Mouse (Mus musculus): ENCODE data around the gene Runx3. TPM values are rescaled to one million over a fixed set of nuclear protein-coding genes. Genes with fewer than 3 reads are reported as not detected.

Gene Runx3
- total RNA-seq, 2 experiments from 2014 or later = 0.72 to 2.4 TPM

- no peak for DNase-seq
- intact Hi-C loops (cut with DNase I) = no loop called here
These were observed 11.8 kb upstream of the Runx3 start for GRCm38 (mm10) chr4:135108666-135109065.

DNA sequence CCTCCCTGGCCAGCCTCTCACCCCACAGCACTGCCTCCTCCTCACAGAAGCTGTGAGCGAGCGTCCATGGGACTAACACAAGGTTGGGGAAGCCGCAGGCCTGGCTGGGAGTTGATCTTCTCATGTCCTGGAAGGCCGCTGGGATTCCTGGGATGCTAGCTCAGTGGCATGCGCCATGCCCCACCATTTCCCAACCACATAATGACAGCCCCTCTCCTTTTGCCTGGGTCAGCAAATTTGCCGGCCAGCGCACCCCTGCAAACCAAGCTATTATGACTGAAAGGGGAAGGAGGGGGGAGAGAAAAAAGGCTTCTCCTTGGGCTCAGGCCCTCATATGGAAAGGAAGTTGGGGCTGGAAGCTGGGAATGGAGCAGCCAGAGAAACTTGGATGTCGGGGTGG, 6.8 kb upstream of the Runx3 start:
- DNase-seq = no peak
- intact Hi-C loops (cut with DNase I) = no loop called here

GRCm38 (mm10) chr4:135114301-135114700, 6.2 kb upstream of the Runx3 start:
- intact Hi-C loops (cut with DNase I) = no loop called here
- no peak for DNase-seq

- no peak for DNase-seq
- intact Hi-C loops (cut with DNase I) = no loop called here
These were observed 4.9 kb upstream of the Runx3 start for GRCm38 (mm10) chr4:135115426-135116170.

GRCm38 (mm10) chr4:135116391-135116790, 4.1 kb upstream of the Runx3 start:
- no peak for DNase-seq
- intact Hi-C loops (cut with DNase I) = no loop called here

DNA sequence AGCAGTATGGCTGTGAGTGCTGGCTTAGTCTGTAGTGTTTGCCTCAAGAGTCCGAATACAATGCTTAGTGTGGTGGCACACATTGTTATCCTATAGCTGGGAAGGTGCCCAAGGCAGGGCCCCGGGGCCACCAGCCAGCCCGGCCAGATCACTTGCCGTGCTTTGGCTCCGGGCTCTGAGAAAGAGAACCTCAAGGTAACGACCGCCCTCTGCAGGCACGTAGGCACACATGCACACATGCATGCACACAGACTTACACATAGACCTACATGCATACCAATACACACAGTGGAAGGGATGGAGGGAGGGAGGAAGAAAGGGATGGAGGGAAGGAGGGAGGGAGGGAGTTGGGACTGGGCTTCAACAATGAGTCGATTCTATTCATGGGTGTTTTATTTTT, 2.6 kb upstream of the Runx3 start:
- intact Hi-C loops (cut with DNase I) = no loop called here
- no peak for DNase-seq

DNA sequence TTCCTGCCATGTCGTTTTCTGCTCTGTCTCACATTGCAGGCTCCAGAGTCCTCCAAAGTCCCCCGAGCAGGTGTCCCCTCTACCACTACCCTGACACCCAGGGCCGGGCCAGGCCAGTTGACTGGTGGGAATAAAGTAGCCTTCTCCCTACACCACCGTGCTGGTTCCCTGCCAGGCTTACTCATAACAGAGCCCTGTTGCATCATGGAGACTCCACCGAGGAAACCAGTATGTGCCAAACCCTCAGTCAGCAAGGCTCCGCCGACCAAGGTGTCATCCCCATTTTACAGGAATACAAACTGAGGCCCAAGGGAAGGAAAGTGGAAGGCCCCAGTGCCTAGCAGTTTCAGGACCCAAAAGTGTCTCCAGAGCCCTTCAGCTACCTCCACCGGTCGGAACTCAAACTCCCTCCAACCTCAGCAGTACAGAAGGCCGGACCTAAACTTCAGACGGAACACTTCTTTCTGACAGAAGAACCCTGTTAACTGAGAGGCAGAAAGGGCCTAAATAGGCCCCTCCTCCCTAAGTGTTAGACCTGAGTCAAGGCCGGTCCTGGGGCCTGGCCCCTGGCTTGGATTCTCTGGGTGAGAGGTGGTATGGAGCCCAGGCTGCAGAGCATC, 1.5 kb upstream of the Runx3 start:
- DNase-seq = no peak
- intact Hi-C loops (cut with DNase I) = no loop called here

DNA sequence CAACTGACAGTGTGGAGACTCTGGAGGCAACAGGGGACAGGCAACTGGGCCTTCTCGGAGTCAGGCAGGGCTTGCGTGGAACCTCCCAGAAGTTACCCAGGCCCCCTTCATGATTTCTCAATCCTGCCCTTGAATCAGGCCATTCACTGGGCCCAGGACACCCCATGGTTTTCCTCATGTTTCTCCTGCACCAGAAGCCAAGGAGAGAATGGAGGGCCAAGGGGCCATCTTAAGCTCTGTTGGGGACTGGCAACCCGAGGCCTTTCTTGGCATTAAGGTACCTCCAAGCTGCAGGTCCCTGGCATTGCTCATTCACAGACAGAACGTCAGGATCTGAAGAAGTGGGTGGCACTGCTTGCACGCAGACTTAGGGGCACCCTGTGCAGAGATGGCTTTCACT, 3.3 kb downstream of the Runx3 start:
- no peak for DNase-seq
- intact Hi-C loops (cut with DNase I) = no loop called here

GRCm38 (mm10) chr4:135124732-135125131, 4.3 kb downstream of the Runx3 start:
- no peak for DNase-seq
- intact Hi-C loops (cut with DNase I) = no loop called here

GRCm38 (mm10) chr4:135125152-135125551, 4.7 kb downstream of the Runx3 start:
- intact Hi-C loops (cut with DNase I) = no loop called here
- DNase-seq = no peak

DNA sequence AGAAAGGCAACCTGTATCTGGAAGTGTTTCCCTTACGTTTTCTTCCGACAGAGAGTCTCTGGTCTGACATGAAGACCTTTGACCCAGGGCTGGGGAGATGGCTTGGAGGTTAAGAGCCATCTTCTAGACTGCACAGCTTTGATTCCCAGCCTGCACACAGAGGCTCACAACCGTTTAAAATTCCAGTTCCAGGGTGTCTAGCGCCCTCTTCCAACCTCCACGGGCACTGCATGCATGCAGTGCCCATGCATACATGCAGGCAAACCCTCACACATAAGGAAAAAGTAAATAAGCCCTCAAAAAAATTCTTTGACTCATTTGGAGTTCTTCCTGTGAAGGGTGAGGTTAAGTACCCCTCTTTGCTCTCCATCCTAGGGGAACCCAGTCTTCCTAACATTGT, 5.9 kb downstream of the Runx3 start:
- intact Hi-C loops (cut with DNase I) = no loop called here
- DNase-seq = no peak

- DNase-seq = no peak
- intact Hi-C loops (cut with DNase I) = no loop called here
These were observed 8.5 kb downstream of the Runx3 start for GRCm38 (mm10) chr4:135128841-135129520.

GRCm38 (mm10) chr4:135130156-135130555, 9.7 kb downstream of the Runx3 start:
- intact Hi-C loops (cut with DNase I) = no loop called here
- DNase-seq = no peak

GRCm38 (mm10) chr4:135131145-135131544, 10.7 kb downstream of the Runx3 start:
- intact Hi-C loops (cut with DNase I) = no loop called here
- no peak for DNase-seq

GRCm38 (mm10) chr4:135132797-135133196, 12.3 kb downstream of the Runx3 start:
- DNase-seq = no peak
- intact Hi-C loops (cut with DNase I) = no loop called here

- no peak for DNase-seq
- intact Hi-C loops (cut with DNase I) = no loop called here
These were observed 13.3 kb downstream of the Runx3 start for GRCm38 (mm10) chr4:135133711-135134110.

- no peak for DNase-seq
- intact Hi-C loops (cut with DNase I) = no loop called here
These were observed 14.9 kb downstream of the Runx3 start for GRCm38 (mm10) chr4:135135331-135135730.

DNA sequence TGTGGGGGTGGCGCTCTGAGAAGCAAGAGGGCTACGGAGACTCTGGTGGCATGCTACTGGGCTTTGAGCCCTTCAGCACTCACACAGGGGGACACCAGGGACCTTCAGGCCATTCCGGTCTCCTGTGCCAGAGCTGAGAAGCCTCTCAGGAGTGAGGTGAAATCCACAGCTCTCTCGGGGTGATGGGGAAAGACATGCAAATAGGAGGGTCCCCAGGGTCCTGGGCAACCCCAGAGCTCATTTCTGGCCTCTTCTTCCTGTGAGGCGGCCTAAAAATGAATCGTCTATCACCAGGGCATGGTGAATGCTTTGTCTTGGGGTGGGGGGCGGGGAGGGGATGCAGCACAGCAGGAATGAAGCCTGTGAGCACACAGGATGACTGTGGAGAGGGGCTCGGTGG, 15.8 kb downstream of the Runx3 start:
- intact Hi-C loops (cut with DNase I) = no loop called here
- no peak for DNase-seq

DNA sequence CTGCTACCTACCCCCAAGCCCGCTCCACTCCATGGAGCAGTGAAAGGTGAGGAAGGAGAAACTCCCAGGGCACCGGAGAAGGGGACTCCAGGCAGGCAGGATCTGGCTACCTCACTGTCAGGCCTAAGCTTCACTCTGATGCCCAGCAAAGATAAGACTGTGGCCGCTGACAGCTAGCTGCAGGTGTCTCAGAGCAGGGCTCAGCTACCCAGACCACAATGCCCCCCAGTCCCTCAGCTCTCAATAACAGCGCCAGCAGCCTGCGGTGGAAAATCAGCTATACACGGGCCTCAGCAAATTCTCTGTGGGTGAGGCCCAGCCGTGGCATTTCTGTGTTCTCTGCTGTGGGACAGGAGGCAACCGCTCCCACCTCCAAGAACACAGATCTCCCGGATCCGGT, 16.2 kb downstream of the Runx3 start:
- no peak for DNase-seq
- intact Hi-C loops (cut with DNase I) = no loop called here

DNA sequence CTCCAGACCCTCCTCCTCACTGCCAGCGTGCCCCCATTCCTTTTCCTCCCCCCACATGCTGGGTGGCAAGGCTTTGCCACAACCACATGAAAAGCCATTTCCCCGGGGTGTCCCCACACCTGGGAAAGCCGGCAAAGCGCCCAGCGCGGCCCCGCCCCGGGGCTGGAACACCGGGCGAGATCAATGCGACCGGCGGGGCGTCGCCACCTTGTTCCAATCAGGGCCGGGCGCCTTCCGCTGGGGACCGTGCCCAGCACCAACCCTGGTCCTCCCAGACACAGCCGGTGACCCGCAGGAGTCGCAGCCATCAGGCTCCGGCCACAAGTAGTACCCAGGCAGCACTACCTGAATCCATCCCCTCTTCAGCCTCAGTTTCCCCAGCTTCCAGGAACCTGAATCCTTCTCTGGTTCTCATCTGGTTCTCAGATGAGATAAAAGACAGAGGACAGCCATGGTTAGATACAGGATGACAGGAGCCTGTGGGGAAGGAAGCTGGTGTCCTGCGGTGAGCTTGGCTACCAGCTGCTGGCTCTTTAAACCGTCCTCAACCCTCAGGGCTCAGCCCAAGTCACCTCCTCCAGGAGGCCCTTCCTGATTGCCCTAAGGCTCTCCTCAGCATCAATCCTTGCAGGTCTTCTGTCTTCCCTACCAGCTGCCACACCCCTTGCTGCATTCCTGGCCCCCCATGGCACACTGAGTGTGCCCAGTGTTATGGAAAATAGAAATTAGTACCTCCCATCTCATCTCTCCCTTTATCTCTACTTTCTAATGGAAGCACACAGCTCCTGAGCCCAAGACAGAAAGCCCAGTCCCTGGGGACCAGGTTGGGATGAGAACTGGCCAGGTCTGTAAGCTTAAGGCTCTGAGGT, 20.4 kb downstream of the Runx3 start:
- intact Hi-C loops (cut with DNase I) = no loop called here
- no peak for DNase-seq

DNA sequence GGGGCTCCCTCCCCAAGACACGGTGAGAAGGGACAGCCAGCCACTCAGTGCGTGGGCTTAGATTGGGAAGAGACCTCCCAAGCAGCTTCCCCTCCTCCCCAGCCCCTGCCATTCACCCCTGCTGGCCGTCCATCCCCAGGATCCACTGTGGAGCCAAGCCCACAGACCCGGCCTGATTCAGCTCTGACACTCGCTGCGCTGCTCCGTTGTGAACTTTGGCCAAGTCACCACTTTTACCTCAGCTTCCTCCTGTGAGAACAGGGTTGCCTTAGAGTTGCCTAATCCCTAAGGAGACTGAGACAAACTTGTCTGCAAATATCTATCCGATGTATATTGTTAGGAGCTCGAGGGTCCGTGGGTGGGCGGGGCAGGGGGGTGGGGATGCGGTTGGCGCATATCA, 21.3 kb downstream of the Runx3 start:
- intact Hi-C loops (cut with DNase I) = no loop called here
- DNase-seq = no peak
